Mouse (Mus musculus): Measurements from ENCODE around the gene Ino80. TPM values are rescaled to one million over a fixed set of nuclear protein-coding genes. Genes with fewer than 3 reads are reported as not detected.

The Ino80 gene
- 14.1 and 15.0 TPM in 2 replicates for polyA plus RNA-seq (2012; rRNA removed)

DNA sequence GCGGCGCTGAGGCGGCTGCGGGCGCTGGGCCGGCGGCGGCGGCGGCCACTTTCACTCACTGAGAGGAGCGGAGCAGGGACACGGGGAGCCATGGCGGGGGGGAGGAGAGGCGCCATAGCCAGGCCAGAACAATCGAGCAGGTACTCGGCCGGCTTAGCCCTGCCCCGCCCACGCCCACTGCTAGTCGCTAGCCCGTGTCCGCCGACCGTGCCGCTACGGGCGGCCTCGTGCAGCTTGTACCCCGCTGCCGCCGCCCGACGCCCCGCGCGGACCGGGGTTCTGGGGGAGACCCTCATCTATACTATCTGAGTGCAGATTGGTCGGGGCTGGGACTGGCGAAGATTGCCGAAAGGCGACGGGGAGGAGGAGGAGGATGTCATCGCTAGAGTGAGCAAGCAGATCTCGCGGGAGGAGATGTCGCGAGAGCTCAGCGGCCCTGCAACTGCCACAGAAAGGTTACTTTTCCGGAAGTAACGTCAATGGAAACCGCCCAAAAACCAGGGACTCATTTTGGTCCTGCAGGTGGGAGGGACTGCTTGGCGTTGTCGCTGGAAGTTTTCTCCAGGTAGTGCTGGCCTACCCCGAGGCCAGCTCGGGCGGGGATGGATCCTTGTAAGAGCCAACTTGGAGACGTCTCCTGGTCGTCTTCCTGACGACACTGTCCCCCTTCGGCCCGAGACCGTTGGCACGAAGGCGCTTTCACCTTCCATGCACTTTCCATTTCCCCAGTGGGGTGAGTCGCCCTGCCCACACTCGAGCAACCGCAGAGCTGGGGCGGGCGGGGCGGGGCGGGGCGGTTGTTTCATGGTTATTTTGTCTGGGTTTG, at the start of gene Ino80:
Ino80 (minus strand) TSS at position 117 of the 826 bp plus-strand sequence.

DNA sequence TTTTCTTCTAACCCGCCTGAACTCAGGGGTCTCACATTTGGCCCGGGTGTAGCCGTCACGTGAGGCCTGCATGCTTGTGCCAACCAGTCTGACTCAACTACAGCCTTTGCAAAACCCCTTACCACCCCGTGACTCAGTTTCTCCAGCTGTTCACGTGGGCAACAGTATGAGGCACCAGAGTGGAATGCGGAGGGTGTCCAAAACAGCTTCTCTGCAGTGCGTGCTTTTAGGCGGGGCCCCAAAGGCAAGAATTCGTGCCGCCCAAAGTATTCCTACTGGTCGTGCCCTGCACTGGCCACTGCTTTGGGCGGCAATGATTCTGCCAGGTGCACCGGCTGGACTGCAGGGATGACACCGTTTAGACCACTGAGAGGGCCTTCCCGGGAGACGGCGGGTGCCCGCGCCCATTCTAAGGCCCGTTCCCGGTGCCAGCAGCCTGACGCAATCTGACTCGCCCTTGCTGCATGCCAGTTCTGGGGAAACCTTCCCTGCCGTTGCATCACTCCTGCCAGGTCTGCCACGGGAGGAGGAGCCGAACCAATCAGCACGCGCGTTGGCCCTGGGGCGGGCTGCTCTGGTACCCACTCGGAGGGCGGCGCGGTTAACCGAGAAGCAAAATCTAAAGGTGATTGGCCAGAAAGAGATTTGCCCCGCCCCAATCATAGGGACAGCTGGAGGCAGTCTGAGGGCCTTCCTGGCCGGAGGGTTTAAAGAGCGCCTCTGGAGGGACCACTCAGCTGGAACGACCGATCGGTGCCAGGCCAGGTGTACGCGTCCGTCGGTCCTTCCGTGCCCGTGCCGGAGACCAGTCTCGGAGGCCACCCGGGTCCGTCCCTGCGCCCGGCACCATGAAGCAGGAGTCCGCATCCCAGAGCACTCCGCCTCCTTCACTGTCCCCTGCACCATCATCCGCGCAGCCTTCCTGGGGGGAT, 126.7 kb downstream of the Ino80 start, which contains the start of gene Chac1:
Chac1 (plus strand) TSS at position 675 of the 932 bp plus-strand sequence.

GRCm38 (mm10) chr2:119325568-119326143, 151.8 kb downstream of the Ino80 start, which contains the start of gene Dll4:
Gene Dll4, plus strand, starts transcription at chr2:119325784.

Other genes starting within 250 kb of the Ino80 start
- gene Ppp1r14d, start 247.8 kb downstream of the Ino80 start, polyA plus RNA-seq (2012; rRNA removed), result not detected in 2 replicates
- gene Spint1, start 240.3 kb downstream of the Ino80 start, polyA plus RNA-seq (2012; rRNA removed), result 0.72 and 2.8 TPM in 2 replicates
- gene Rhov, start 206.4 kb downstream of the Ino80 start, polyA plus RNA-seq (2012; rRNA removed), result 8.8 and 11.9 TPM in 2 replicates
- gene Vps18, start 188.9 kb downstream of the Ino80 start, polyA plus RNA-seq (2012; rRNA removed), result 19.5 and 21.1 TPM in 2 replicates
- gene Dll4, start 151.9 kb downstream of the Ino80 start, polyA plus RNA-seq (2012; rRNA removed), result 6.9 and 8.5 TPM in 2 replicates
- 4.0 and 4.4 TPM in 2 replicates for gene Chac1, start 126.5 kb downstream of the Ino80 start, polyA plus RNA-seq (2012; rRNA removed)
- gene Exd1, start 69.9 kb upstream of the Ino80 start, polyA plus RNA-seq (2012; rRNA removed), result 0.33 and 0.75 TPM in 2 replicates
- 57.5 and 59.8 TPM in 2 replicates for gene Chp1, start 70.0 kb upstream of the Ino80 start, polyA plus RNA-seq (2012; rRNA removed)
- 20.2 and 28.4 TPM in 2 replicates for gene Nusap1, start 140.6 kb upstream of the Ino80 start, polyA plus RNA-seq (2012; rRNA removed)
- 8.9 and 12.5 TPM in 2 replicates for gene Oip5, start 140.8 kb upstream of the Ino80 start, polyA plus RNA-seq (2012; rRNA removed)
- 14.9 and 17.0 TPM in 2 replicates for gene Ndufaf1, start 185.1 kb upstream of the Ino80 start, polyA plus RNA-seq (2012; rRNA removed)
- gene Rtf1, start 197.4 kb upstream of the Ino80 start, polyA plus RNA-seq (2012; rRNA removed), result 44.9 and 45.5 TPM in 2 replicates

All from central nervous system, embryonic 14 days (tissue).